Mouse (Mus musculus): ENCODE data around the gene Upp1. TPM values are rescaled to one million over a fixed set of nuclear protein-coding genes. Genes with fewer than 3 reads are reported as not detected.
A peak's percentile ranks its signal among the peaks of the same experiment; 100 is the strongest.

Upp1 gene
- total RNA-seq (2021): 1 to 10 TPM; 1.9 TPM

DNA sequence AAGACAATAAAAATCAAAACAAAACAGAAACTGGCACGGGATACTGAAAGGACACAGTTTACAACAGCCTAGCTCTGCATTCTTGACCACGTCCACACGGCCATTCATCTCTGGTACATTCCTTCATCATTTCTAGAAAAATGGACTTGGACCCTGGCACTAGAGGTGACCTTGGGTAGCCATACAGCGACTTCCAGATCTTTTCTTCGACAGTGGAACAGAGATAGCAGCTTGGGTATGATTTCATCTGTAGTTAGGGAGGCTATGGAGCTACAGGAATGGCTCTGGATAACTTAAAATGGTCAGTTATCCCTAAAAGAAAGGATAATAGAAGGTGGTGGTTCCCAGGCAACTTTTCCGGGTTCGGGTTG is at the start of gene Upp1:
Upp1 (plus strand) TSS at position 54 of the 371 bp plus-strand sequence.
- intact Hi-C loops (cut with DNase I): loop anchor here (5.0 kb wide), 1 partner anchor 106 kb away; the partner anchor contains the start of gene Hus1
- no peak for DNase-seq (ENCODE audit: low spot score in 2 of 2)

DNA sequence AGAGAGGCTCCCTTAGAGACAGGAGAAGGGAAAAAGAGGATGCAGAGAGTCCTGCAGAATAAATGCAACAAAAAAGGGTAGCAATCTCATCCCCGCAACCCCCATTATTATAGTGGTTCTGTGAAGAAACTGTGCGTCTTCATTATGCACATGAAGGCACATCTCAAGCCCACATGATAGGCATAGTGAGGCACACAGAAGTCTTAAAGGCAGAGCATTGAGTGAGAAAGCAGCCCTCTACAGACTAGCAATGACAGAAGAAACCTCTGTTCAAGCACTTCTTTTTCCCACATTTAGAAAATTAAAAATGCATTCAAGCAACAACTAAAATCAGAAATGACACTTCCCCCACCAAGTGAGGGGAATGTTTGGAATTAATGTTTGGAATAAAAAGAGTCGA is 41.5 kb upstream of the Upp1 start:
- DNase-seq (ENCODE audit: low spot score in 2 of 2): no peak
- intact Hi-C loops (cut with DNase I): no loop called here

DNA sequence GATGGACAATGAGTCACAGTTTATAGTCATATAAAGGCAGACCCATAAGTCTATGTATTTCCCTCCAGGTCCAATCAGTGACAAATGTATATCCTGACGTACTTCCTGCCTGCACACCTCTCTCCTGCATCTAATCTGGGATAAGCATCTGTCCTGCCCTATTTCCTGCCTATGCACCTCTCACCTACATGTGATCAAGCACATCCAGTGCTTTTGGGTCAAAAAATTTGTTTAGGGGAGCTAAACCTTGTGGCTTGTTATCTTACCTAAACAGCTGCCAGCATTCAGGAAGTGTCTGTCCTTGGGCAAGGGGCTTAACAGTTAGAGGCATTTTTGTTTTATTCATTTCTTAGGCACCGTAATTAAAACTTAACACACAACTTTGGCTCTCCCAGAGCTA is 4.7 kb upstream of the Upp1 start:
- no peak for DNase-seq (ENCODE audit: low spot score in 2 of 2)
- intact Hi-C loops (cut with DNase I): no loop called here

DNA sequence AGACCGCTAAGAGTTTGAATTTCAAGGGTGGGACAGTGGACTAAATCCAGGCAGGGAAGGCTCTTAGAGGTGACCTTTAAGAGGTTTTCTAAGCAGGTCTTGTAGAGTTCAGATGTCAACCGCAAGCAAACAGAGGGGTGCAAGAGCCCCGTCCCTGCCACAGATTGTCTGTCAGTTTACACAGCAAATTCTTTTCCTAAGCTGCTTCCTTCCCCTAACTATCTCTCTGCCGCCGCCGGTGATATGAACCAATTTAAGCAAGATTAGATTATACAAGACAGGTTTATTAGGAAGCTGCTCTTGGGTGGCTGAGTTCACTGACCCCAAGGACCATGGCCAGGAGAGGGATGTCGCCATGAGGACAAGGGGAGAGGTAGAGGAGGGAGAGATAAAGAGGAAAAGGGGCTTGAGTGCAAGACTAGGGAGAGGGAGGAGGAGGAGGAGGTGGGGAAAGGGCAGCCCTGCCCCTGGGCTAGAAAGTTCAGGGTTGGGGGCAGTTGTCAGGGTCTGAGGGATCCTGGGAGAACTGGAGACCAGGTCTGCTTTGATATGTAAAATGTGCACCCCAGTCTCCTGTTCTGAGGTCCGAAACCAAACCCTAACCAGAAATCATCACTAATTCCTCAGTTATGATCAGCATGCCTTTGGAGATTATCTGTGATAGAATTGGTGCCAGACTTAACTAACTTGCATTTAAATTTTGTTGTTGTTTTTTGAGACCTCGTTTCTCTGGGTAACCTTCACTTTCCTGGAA is 2.4 kb upstream of the Upp1 start:
- no peak for DNase-seq (ENCODE audit: low spot score in 2 of 2)
- intact Hi-C loops (cut with DNase I): loop anchor here (5.0 kb wide), 1 partner anchor 103 kb away; the partner anchor contains the start of gene Hus1

DNA sequence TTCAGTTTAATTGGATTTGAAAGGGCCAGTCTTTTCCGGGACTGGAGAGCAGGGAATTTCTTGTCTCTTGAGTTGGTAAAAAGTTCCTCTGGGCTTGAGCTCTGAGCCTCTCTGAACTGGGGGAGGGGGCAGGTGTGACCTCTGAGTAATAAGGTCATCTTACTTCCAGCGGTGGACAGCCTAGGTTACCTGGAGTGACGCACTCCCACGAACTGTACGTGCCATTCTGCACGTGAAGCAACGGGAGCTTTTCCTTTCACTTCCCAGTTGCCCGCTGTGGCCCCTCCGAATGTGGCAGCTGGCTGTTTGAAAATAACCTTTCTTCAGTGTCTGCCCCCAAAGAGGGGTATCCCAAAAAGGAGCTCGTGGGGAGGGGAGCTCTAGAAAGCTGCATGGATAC is 1.8 kb upstream of the Upp1 start:
- no peak for DNase-seq (ENCODE audit: low spot score in 2 of 2)
- intact Hi-C loops (cut with DNase I): loop anchor here (5.0 kb wide), 1 partner anchor 104 kb away; the partner anchor contains the start of gene Hus1

DNA sequence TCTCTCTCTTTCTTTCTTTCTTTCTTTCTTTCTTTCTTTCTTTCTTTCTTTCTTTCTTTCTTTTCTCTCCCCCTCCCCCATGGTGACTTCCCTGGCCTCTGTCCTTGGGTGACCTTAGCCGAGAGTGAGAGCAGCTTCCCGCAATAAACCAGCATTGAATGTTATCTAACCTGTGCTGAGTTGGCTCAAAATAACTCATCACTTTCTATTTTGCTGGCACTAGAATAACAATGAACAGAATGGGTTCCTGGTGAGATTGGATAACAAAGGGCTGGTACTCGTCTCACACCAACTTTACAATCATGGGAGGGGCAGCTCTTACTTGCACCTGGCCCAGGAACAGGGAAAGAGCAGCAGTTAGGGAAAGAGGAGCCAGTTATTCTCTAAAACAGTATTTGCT is 987 bp upstream of the Upp1 start:
- intact Hi-C loops (cut with DNase I): loop anchor here (5.0 kb wide), 1 partner anchor 105 kb away; the partner anchor contains the start of gene Hus1
- no peak for DNase-seq (ENCODE audit: low spot score in 2 of 2)

DNA sequence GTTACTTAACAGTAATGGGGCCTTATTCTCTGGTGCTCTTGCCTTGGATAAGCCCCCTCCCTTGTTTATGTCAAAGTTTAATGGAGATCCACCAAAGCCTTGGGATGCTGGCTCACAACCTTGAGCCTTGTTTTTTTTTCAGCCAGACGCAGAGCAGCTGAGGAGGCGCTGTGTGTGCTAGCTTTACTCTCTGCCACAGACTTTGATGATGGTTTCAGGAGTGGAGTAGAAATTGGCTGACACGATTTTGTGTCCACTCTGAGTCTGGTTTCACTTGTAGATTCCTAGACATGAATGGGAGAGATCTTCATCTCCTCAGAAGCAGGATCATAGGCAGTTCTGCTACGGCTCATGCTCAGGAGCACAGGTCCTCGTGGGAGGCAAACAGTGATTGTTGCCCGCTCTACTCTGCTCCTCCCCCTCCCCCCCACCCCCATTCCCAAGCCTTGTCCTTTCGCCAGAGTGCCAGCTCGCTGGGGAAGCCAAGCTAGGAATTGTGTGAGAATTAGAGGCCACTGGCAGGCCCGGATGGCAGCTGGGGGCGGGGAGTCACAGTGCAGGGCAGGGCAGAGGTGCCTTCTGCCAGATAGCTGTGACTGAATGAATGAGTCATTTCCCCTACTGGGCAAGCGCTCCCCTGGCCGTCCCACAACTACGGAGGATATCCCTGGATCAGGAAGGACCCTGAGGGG is 399 bp upstream of the Upp1 start:
- intact Hi-C loops (cut with DNase I): loop anchor here (5.0 kb wide), 1 partner anchor 105 kb away; the partner anchor contains the start of gene Hus1
- DNase-seq (ENCODE audit: low spot score in 2 of 2): no peak

DNA sequence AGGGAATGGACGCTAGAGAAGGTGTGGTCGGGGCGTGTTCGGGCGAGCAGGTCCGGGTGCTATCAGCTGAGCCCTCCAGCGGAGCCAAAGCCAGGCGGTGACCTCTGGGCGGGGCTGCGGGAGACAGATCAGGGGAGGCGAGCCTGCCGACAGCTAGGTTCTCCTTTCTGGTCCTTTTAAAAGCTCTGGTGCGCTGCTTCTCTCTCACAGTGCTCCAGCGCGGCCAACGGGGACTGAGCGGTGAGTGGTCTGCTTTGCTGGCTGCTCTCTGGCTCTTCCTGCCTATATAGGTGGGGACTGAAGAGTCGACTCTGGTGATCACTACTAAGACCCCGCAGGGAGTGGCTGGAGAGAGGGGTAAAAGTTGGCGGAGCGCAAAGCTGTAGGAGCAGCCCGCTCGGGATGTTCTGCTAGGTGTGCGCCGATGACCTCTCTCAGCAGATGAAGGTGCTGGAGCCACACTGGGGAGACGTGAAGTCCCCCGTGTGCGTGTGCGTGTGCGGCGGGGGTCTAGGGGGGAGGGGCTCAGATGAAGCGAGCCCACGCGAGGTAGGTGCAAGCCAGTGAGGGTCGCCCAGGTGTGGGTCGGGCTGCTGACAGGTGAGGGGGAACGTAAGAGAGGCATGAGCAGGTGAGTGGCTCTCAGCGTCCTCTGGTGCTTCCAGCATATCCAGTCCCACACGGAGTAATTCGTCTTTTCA is 668 bp downstream of the Upp1 start:
- DNase-seq (ENCODE audit: low spot score in 2 of 2): peak; percentile 13 to 32
- intact Hi-C loops (cut with DNase I): loop anchor here (5.0 kb wide), 1 partner anchor 106 kb away; the partner anchor contains the start of gene Hus1

DNA sequence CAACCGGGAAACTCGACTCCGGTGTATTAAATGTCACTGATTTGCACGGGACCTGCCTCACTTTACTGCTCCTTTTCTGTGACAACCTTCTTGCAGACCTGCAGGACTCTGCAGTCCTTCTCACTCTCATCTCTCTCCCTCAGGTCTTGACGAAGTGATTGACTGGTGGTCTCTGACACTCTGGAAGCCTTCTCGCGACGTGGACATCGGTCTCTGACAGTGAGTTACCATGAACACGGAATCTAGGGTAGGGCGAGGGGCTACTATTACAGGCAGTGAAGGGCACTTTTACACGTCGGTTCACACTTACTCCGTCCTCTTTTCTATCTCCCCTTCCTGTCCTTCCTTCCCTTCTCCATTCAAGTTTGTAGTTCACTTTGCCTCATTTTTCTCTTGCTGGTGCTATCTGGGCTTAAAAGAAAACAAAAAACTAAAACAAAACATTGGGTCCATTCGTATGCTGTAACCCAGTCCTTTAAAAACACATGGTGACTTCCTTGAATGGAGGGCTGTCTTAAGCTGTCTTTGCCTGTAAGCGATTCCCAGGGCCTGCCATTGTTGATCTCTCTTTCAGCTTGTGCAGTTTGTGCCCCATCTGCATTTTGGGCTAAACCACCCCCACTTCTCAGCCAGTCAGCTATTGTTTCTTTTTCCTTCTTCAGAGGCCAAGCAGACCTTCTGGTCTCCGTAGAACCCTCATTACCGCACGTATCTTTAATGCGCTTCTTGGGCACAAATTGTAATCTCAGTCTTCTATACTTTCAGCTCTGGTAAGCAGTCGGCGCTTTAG is 1.5 kb downstream of the Upp1 start:
- no peak for DNase-seq (ENCODE audit: low spot score in 2 of 2)
- intact Hi-C loops (cut with DNase I): loop anchor here (5.0 kb wide), 1 partner anchor 107 kb away; the partner anchor contains the start of gene Hus1

DNA sequence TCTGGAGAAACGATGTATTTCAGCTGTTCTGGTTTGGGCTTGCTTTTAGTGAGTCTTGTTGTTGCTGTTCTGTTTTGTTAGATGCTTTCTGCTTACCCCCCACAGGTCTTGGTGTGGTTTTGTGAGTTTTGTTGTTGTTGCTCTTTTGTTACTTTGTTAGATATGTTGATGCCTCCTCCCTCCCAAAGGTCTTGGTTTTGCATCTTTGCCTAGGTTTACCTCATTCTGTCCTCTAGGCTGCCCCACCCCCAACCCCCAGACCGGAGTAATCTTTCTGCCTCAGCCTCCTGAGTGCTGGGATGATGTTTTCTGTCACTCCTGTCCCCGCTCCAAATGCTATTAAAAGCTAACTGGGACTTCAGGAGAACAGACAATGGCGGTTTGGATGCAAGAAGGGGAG is 4.4 kb downstream of the Upp1 start:
- intact Hi-C loops (cut with DNase I): no loop called here
- DNase-seq (ENCODE audit: low spot score in 2 of 2): no peak

DNA sequence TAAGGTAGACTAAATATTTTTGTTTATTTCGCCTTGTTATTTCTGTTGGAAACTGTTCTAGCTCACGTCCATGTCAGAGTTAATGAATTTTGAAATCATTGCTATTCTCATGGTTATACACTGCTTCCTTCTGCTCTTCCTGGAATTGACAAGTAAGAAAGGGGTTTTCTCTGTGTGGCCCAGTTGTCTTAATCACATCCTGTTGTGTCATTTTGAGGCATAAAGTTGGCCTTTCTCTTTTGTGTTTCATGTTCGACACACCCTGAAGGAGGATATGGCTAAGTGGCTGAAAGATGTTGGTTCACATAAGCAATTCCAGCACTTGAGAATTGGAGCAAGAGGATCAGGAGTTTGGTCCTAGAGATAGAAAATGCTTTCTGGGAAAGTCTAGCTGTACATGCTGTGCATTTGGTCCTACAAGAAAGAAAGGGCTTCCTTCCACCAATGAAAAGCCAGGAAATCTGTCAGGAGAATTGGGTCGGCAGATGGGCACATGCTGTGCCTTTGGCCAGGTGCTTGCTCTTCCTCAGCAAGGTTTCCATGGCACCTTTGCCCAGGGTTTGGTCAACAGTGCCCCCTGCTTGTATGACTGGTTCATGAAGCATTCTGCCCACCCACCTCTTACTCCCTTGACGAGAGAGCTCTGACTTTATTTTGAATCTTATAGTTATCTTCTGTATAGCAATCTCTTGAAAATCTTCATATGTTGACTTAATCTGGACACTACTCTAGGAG is 8.6 kb downstream of the Upp1 start:
- DNase-seq (ENCODE audit: low spot score in 2 of 2): no peak
- intact Hi-C loops (cut with DNase I): no loop called here

DNA sequence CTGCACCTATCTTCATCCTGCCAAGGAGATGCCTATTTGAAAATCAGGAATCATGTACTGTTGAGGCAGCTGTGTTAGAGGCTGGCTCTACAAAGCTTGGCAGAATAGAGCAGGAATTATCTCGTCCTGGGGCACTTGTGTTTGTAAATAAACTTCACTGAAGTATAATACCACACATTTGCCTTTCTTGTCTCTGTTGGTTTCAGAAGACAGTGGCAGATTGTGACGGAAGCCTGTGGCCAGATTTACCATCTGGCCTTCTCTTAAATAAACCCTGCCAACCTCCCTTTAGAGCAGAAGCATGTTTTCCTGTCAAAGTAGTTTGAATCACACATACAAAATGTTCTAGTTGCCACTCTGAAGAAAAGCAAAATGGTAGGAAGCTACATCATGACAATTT is 10.2 kb downstream of the Upp1 start:
- DNase-seq (ENCODE audit: low spot score in 2 of 2): peak; percentile 23 to 44
- intact Hi-C loops (cut with DNase I): no loop called here

DNA sequence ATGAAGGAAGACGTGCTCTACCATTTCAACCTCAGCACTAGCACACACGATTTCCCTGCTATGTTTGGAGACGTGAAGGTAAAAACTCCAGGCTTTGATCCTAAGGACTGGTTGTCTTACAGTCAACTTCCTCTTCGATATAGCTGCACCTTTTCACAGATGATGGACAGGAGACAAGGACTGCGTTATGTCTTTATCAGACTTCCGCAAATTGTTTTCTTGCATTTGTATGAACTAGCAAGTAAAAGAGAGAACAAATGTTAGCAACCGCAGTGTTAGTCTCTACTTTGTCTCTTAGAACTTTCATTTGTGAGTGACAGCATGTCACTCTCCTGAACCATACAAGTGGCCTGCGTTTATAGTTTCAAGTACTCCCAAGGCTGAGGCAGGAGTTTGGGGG is 11.6 kb downstream of the Upp1 start:
- no peak for DNase-seq (ENCODE audit: low spot score in 2 of 2)
- intact Hi-C loops (cut with DNase I): no loop called here

DNA sequence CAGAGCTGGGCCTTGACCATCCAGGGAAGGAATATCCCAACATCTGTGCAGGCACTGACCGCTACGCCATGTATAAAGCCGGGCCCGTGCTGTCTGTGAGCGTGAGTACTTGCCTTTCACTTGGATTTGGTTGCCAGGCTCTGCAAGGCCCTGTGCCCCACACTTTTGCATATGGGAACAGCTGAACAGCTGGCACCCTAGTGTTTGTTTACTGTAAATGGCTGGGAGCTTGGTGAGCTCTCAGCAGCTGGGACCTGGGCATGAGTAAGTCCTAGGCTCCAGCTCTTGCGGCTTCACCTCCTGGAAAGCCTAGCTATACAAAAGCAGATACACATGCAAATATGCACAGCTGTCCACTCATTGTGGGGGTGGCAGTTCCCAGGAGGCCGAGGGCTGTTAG is 13.8 kb downstream of the Upp1 start:
- no peak for DNase-seq (ENCODE audit: low spot score in 2 of 2)
- intact Hi-C loops (cut with DNase I): loop anchor here (10.0 kb wide), 1 partner anchor 597 kb away; no protein-coding TSS in a partner anchor

DNA sequence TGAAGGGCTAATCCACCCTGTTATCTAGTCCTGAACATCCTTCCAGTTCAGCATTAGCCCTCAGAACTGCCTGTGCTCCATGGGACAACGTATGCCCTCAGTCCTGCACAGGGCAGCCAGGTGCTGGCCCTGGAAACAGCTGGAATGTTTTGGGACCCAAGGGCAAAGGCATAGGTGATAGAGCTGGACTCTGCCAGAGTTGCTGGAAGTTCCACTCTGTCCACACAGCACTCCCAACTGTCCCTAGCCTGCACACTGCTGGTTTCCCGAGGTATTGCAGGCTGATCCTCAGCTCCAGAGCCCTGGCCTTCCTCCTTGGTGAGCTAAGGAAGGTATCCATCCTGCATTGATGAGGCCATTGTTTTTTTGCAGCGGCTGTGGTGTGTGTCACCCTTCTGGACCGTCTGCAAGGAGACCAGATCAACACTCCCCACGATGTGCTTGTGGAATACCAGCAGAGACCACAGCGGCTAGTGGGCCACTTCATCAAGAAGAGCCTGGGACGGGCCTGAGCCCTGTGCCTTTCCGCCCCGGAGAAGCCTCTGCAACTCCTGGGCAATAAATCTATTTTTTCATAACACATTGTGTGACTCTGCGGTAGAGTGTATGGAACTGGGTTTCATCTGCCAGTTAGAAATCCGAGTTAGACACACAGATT is 17.8 kb downstream of the Upp1 start:
- no peak for DNase-seq (ENCODE audit: low spot score in 2 of 2)
- intact Hi-C loops (cut with DNase I): loop anchor here (2.0 to 10.0 kb wide), 3 partner anchors 153 to 713 kb away; no protein-coding TSS in a partner anchor

DNA sequence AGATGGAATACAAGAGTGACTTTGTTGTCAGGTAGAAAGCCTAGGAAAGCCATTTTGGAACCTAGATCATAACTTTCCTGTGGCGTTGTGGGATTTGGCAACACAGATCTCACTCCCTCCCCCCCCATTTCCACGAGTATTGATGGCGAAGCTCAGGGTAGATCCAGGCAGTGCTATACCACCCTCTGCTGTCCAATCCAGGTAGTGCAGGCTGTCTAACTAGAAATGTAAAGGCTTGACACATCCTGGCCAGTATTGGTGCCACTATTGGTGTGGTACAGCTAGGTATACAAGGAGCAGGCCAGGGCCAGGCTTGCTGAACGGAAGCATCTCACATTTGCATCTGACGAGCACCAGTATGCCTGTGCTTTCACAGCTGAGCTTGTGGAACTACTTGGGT is 18.6 kb downstream of the Upp1 start:
- intact Hi-C loops (cut with DNase I): loop anchor here (2.0 to 10.0 kb wide), 3 partner anchors 154 to 714 kb away; no protein-coding TSS in a partner anchor
- peak; percentile 72 to 83 for DNase-seq (ENCODE audit: low spot score in 2 of 2)

DNA sequence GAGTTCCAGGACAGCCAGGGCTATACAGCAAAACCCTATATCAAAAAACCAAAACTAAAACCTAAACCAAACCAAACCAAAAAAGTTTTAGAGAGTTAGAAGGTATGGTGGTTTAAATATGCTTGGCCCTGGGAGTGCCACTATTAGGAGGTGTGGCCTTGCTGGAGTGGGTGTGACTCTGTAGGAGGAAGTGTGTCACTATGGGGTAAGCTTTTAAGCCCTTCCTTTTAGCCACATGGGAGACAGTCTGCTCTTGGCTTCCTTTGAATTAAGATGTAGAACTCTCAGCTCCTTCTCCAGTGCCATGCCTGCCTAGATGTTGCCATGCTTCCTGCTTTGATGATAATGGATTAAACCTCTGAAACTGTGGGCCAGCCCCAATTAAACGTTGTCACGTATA is 27.2 kb downstream of the Upp1 start:
- no peak for DNase-seq (ENCODE audit: low spot score in 2 of 2)
- intact Hi-C loops (cut with DNase I): no loop called here

DNA sequence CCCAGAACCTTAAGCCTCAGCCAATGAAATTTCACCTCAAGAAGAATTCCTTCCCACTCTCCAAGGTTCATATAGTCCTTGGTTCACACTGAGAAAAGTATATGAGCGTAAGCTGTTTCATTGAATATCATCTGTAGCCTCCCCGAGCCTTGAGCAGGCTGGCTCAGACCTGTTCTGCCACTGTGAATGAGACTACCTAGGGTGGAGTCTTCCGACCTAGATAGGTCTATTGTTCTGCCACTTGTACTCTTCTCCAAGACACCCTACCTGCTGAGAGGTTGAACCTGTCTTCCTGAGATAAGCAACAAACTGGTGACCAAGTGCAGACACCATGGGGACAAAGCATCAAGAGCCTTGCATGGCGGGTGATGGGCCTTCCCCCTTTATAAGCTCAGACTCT is 28.2 kb downstream of the Upp1 start:
- no peak for DNase-seq (ENCODE audit: low spot score in 2 of 2)
- intact Hi-C loops (cut with DNase I): no loop called here

Data from left cerebral cortex, postnatal 36 days (tissue).